Mouse (Mus musculus): Measurements from ENCODE around the gene Ccr6.
"Not testable (repeated sequence)": the region's sequence is repeated elsewhere in the genome, so short reads cannot be mapped to it uniquely, and the experiment has no call there.

Gene Ccr6

DNA sequence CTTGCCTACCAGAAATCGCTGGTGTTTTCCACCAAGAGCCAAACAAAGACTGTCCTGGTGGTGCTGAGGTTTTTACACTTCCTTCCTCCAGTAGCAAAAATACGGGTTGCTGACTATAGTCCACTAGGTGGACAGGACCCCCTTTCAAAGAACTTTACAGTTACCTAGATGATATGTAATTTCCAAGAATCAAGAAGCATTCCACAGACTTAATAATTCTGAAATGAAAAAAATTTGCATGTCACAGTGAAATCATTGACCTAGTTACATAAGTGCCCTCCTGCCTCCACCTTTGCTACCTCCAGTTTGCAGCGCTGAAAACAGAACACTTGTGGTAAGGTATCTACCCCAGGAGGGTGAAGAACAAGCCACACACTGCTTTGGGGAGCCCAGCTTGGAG, at the start of gene Ccr6:
TSS of gene Ccr6 (plus strand) at position 301 of the 400 bp plus-strand sequence.
- no peak for DNase-seq

DNA sequence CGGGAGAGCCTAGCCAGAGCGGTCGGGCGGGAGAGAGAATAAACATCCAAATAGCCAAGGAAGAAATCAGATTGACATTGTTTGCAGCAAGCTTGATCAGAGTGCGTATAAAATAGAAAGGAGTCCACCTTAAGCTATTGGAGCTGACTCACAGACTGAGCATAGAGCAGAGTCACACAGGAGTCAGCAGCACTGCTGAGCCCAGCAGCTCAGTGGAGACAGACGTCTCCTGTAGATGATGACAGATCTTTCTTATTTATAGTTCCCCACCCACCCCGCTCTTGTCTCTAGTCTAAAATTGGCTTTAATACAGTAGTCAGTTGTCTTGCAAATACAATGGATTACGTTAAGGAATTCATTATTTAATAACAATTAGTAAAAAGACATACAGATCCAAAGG, 42.2 kb upstream of the Ccr6 start:
- peak; percentile 45 for DNase-seq

DNA sequence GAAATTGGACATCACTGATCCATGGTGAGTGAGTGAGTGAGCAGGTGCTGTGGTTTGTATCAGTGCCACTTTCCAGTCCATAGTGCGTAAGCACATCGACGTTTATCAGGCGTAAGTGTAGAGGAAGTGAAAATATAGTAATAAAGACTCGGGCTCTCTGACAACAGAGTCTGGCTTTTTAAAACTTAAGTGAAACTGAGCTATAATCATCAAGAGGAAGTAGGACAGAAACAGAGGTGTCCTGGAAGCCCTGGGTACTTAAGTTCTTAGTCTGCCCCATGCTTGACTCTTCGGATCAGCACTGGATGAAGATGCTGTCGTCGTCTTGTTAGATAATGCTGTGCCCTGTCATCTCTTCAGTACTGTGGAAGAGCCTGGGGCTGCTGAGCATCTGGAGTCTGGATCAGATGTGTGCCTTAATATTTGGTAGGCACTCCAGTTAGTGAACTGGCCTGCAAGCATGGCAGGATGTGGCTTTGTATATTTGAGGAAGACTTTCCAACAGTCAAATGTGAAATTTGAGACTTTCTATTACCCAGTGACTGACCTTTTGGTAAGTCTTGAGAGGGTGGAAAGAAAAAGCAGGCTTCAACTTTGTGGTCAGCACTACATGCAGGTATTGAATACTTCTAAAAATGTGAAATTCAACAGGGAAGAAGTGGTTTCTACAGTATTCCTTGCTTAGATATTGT, 40.0 kb upstream of the Ccr6 start:
- DNase-seq = peak; percentile 29

DNA sequence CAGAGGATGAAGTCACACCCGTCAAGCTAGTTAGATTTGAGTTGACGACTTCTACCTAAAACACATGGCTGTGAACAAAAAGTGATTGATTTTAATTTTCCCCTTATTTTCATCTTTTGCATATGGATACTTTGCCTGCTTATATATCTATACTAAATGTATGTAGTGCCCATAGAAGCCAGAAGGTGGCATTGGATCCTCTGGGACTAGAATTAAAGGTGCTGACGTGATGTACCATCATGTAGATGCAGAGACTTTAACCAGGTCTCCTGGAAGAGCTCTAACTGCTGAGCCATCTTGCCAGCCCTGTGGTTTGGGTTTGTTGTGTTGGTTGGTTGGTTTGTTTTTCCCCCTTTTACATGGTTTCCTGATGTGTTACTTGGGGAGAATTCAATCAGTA, 38.2 kb upstream of the Ccr6 start:
- no peak for DNase-seq

DNA sequence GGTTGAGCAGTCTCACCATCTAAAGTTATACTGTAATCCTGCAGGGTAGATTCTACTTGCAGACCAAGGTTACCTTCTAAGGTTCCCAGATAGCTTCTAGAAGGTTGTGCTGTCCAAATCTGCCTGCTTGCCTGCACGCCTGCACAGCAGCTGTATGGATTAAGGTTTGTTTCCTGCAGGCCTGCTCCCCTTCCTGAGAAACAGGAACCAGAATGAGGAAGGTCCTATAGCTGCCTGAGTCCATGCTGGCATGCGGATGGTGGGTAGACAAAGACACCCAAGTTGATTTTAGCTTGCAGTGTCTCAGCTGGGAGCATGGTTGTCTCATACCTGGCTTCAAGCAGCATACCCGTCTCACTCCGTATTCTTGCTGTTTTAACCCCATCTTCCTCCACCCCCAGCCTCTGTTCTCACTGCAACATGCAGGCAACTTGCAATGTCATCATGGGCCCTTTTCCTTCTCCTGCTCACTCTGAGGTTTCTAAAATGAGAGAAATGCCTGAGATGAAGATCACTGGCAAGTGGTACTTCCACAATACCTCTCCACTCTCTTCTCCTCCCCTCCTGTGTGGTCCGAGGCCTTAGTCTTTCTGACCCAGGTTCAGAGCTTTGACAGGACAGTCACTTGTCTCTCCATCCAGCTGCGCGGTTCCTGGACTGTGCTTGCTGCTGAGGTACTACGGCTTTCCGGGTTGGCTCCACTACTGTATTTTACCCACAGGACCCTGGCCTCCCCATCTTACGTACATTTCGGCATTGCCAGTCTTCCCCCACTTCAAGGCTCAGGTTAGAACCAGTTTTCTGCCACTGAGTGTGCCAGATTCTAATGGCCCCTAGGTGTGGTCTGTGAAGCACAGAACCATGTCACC, 36.5 kb upstream of the Ccr6 start:
- peak; percentile 59 for DNase-seq

DNA sequence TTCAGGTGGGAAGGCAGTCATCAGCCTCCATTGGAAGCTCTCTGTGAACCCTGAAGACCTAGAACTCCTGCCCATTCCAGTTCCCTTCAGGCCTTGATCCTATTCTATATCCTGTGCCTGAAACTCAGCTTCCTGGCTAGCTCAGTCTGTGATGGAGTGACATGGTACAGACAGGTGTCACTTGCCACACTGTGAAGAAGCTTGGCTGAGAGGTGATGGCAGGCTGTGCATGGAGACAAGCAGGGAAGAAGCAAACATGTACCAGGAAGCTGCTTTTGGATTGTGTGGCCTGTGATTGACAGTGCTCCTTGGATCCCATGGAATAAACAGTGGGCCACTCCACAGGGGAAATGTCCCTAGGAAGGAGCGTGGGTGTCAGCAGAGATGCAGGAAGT, 35.9 kb upstream of the Ccr6 start:
- no peak for DNase-seq

DNA sequence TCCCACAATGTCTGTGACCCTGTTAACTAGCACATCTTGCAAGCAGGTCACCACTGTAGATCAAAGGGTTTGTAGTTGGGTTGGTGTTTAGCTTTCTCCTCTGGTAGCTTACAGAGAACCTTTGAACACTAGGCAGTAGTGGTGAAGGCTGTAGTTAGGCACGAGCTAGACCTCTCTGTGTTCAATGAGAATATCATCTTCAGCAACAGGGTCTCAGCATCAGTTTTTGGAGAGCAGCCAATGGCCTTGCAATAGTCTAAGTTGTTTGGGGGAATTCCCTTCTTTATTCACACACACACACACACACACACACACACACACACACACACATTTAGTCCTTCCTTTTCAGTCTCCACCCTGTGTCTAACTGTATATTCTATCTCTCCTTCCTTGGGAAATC, 32.4 kb upstream of the Ccr6 start:
- no peak for DNase-seq

DNA sequence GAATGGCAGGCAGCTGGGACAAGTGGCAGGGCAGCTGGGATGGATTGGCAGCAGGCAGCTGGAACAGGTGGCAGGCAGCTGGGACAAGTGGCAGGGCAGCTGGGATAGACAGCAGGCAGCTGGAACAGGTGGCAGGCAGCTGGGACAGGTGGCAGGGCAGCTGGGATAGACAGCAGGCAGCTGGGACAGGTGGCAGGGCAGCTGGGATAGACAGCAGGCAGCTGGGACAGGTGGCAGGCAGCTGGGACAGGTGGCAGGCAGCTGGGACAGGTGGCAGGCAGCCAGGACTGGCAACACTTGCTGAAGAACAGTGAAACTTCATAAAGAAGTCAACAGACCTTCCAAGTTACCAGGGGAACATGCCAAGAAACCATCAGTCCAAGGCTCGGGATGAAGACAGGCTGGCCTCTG, 30.6 kb upstream of the Ccr6 start:
- not testable (repeated sequence) for DNase-seq

DNA sequence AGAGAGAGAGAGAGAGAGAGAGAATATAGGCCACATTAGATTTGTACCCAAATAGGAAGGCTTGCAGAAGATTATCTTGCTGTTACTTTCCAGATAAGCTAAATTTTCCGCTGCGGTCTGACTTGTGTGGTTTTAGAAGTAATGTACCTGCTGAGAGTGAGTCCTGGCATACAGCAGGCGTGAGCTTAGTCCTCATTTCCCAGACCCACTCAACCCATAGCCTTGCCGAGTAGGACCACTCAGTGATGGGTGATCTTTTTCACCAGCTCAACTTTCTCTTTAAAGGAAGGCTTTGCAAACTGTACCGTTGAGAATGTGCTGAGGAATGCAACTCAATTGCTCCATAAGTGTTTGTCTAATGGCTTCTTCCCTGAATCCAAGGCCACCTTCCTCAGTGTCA, 29.2 kb upstream of the Ccr6 start:
- no peak for DNase-seq

DNA sequence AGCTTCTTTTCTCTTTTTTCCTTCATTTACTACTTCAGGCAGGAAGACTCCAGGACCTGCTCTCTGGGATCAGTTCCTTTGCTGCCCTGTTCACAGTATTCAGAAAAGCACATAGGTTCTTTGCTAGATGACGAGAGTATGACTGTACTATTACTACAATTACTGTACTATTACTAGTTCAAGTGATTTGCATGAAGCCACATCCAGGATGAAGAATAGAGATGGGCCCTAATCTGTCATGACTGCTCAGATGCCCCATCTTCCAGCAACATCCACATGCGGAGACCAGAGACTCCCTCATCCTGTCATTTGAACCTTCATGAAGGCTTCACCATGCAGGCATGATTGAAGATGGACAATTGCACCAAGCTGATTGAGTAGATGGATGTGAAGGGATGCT, 26.1 kb upstream of the Ccr6 start:
- DNase-seq = no peak

DNA sequence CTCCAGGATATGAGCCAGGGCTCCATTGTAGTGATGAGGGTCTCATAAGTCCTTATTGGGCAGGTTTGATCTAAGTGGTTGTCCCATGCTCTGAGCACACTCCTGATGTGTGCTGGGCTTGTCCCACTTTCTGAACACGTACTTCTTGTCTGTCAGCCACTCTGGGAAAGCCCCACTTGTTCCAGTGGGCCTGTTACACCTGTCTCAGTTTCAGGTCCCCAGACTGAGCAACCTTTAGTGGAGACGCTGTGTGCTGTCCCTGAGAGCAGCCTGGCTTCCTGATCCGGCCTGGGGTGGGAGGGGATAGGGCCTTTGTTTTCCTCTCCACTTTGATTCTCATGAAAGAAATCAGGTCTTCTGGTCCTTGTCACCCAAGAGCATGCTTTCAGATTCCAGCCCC, 25.7 kb upstream of the Ccr6 start:
- no peak for DNase-seq

DNA sequence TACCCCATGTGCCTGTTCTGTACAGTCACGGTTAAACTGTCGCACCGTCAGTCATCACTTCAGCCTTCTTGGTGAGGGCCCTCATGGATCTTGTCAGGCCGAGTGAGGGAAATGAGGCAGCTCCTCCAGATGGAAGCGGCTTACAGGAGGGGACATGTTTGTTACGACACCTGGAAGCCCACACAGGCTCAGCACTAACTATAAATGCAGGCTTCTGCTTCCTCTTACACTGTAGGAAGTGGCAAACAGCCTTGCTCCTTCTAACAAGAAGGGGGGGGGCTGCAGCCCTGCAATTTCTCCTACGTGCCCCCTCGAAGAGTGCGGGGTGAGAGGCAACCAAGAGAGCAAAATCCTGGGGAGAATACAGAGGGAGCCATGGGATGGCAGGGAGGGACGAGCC, 25.2 kb upstream of the Ccr6 start:
- no peak for DNase-seq

DNA sequence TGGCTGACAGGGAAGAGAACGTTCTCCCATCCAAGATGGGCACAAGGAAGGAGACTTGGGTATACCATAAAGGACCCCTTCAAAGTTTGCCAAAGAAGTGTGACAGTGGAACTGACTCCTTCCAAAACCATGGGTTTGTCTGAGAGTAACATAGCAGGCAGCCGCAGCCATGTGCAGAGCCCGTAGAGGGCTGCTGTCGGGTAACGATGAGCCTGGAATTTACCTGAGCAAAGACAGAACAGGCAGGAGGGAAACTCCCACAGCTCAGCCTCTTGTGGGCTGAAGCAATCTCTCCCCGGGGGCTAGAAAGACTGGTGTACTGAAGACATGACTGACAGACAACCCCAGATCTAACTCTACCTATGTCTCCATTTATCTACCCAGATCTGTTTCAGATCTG, 24.4 kb upstream of the Ccr6 start:
- no peak for DNase-seq

DNA sequence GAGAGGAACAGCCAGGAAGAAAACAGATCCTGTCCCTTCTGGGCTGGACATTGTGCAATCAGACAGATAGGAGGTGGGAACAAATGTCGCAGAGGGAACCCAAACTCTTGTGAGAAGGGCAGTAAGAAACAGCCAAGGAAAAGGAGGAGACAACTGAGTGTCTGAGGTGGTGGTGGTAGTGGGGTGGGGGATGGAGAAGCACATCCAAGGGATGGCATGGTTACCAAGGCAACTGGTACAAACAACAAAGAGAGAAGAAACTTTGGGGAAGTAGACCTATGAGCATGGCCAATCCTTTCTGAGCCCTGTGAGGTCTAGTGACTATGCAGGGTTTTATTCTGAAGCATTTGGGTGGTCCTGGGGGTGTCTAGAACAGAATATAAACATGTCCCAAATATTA, 21.5 kb upstream of the Ccr6 start:
- DNase-seq = no peak

DNA sequence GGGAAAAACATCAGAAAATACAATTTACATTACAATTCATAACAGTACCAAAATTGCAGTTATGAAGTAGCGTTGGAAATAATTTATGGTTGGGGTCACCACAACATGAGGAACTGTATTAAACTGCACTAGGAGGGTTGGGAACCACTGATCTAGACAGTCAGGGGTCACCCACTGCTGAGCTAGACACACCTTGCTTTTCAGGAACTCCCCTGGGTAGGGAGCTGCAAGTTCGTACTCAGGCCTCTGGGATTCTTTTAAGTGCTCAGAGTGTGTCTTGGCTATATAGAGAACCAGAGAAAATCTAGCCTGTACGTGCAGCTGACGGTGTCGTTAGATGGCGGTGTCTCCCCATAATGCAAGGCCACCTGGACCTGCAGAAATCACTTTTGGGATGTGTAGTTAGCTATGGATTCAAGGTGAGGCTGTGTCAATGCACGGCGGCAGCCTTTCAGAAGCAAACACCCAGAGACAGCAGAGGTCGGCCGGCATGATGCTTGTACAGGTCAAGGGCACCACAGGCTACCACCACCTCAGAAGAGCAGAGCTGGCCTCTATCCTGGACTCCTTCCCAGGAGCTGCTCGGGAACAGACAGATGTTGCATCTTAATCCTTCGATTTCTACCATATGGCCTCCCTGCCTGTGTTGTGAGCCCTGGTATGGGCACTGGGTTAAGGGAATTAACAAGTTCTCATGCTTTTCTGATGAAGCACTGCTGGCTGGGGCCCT, 20.7 kb upstream of the Ccr6 start:
- DNase-seq = no peak

DNA sequence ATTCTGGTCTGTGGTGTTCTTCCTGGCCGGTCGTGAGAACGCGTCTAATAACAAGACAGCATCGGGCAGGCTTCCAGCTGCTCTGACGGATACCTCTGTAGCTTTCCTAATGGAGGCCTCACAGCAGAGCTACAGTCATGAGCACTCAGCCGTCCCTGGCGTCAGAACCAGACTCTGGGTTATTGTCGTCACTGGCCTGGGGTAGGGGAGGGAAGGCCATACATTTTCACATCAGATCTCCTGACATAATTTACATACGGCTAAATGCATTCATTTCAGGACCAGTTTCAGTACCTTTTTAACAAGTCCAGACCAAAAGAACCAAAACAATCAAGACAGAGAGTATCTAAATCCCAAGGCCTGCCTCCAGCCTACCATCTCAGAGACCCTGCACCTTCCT, 12.6 kb upstream of the Ccr6 start:
- DNase-seq = no peak

DNA sequence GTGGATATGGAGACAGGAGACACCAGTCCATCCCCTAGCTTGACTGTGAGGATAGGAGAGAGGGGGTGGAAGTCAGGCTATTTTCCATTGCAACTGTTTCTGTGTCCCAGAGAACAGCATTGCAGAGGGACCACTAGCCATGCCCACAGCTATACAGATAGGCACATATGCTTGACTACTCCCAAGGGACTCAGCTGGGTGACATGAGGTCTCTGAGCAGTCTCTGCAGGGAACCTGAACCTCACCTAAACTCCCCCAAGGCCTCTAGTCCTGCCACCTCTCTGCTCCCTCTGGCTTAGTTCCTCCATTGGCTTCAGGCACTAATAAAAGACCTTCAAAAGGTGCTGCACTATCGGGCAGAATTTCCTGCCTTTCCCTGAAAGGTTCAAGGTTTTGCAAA, 11.8 kb upstream of the Ccr6 start:
- no peak for DNase-seq

DNA sequence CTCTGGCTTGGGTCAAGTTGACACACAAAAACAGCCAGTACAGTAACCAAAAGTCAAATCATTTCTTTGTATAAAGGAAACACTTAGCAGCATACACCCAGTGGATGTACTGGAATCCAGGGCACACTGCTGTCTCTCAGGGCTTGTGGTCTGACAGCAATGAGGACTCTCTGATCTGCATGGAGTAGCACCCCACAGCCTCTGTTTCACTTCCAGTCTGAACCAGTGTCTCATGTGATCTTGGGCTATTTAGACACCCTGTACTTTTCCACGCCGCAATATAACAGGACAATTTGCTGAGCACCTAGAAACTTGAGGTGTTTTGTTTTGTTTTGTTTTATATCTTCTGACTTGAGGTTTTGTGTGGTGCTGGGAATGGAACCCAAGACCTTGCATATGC, 10.7 kb upstream of the Ccr6 start:
- DNase-seq = peak; percentile 73

DNA sequence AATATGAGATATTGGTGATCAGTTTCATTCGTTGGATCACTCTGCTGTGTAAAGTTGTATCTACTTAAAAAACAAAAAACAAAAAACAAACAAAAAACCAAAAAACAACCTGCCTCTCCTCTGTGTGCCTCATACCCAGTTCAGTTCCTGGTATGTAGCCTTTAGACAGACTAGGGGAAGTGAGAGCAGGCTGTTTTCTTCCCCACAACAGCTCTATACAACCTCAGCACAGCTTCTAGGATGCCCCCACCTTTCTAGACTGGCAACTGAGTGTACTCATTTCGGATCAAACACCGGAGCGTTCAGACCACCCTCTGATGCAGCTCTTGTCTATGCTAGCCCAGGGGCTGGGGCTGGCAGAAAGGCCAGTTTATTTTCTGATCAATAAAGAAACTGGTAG, 10.1 kb upstream of the Ccr6 start:
- no peak for DNase-seq

DNA sequence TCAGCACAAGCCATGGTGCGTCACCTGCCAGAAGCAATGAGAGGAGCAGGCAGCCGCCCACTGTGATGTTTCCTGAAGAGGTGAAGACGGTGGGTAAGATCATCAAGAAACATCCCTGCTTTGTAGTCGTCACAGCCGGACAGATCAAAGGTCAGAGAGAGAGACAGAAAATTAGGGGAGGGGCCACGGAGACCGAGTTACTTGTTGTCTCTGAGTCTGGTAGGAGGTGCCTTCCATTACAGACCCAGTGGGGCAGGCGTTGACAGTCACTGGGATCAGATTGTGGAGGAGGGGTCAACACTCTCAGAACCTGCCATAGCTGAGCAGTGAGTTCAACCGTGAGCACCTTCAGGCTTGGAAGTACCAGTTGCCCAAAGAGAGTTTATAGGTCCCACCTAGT, 7.2 kb upstream of the Ccr6 start:
- peak; percentile 63 for DNase-seq

DNA sequence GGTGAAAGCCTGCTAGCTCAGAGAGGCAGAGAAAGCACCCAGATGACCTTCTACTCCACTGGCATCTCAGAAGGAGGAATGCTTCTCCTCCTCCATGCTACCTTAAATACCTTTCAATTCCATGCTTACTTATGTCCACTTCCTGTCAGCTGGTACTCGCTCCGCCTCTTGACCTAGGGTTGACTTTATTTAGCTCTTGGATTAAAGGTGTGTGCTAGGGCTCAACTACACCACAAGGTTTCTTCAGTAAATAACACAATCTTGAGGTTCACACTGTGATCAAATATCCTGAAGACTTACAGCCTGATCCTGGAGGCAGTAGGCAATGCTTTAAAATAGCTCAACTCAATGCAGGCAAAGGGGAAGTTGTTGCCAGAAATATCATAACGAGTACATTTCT, 6.2 kb upstream of the Ccr6 start:
- DNase-seq = no peak

DNA sequence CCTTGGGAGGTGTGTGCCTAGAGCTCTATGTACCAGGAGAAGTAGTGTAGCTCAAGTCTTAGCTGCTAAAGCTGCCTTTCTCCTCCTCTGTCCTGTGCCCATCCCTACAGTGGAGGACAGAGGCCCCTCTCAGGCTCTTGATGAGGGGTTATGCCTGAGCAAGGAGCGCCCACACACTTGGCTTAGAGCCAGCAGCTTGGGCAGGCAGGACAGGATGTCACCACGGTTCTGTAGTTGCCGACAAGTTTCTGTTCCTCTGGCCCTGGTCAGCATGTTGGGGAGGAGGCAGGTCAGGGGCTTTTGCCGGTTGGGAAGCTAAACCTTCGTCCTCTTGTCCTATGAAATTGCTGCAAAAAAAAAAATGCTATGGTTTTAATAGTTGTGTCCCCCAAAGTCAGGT, 3.8 kb upstream of the Ccr6 start:
- DNase-seq = peak; percentile 95

DNA sequence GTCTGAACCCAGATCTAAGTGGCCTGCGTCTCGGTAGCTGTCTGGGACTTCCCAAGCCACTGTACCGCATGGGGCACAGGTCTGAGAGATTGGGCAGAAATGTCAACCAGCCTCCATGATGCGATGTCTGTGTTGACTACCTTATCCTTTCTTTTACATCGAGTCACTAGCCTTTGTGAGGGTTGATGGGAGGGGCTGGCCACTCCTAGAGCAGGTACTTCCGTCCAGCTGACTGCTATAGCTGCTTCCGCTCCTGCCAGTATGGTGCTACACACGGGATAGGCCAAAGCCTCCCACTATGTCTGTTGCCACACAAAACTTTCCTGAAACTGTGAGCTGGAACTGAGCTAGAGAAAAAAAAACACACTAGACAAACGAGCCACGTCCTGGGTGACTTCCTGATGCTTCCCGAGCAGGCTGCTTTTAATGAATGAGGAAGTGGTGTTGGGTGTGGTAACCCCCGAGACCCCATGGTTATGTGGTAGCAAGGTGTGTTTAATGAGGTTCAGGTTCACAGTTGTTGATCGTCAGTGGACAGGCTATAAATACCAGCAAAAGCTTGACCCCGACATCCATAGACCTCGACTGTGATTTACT, 2.1 kb upstream of the Ccr6 start:
- DNase-seq = no peak

DNA sequence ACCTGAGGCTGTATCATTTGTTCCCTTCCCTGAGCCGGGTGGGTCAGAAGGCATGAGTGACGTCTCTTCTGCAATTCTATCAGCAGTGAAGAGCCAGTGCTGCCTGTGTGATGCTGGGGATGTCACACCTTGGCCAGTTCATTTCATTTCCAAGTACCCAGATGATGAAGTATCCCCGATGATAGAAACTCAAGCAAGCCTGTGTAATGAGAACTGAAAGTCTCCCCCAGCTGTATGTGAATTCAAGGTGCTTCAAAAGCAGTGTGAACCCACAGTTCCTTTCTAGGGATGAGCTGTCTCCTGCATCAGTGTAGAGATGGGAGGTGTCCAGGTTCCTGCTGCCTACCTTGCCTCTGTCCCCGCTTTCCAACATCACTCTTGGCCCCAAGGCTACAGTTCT, 1.3 kb upstream of the Ccr6 start:
- no peak for DNase-seq
